Mouse (Mus musculus): ENCODE data around the gene Sap18b.
"Not testable (repeated sequence)": the region's sequence is repeated elsewhere in the genome, so short reads cannot be mapped to it uniquely, and the experiment has no call there.

The Sap18b gene

GRCm38 (mm10) chr8:95822096-95822495 lies 3.0 kb upstream of the Sap18b start:
- DNase-seq (ENCODE audit: low read depth, low spot score) = no peak

- no peak for DNase-seq (ENCODE audit: low read depth, low spot score)
Observed at GRCm38 (mm10) chr8:95822699-95823098, 2.4 kb upstream of the Sap18b start.

GRCm38 (mm10) chr8:95830144-95830543 lies 5.0 kb downstream of the Sap18b start:
- DNase-seq (ENCODE audit: low read depth, low spot score) = no peak

- peak; percentile 90 for DNase-seq (ENCODE audit: low read depth, low spot score)
Observed at GRCm38 (mm10) chr8:95832603-95833434, 7.7 kb downstream of the Sap18b start.

GRCm38 (mm10) chr8:95833435-95833984 lies 8.4 kb downstream of the Sap18b start:
- peak; percentile 44 for DNase-seq (ENCODE audit: low read depth, low spot score)

GRCm38 (mm10) chr8:95835891-95836290 lies 10.7 kb downstream of the Sap18b start:
- DNase-seq (ENCODE audit: low read depth, low spot score) = no peak

- no peak for DNase-seq (ENCODE audit: low read depth, low spot score)
Observed at GRCm38 (mm10) chr8:95837266-95837665, 12.1 kb downstream of the Sap18b start.

- DNase-seq (ENCODE audit: low read depth, low spot score) = no peak
Observed at GRCm38 (mm10) chr8:95839289-95839688, 14.1 kb downstream of the Sap18b start.

- no peak for DNase-seq (ENCODE audit: low read depth, low spot score)
Observed at GRCm38 (mm10) chr8:95841436-95841835, 16.3 kb downstream of the Sap18b start.

GRCm38 (mm10) chr8:95843968-95844367 lies 18.8 kb downstream of the Sap18b start:
- DNase-seq (ENCODE audit: low read depth, low spot score) = no peak

GRCm38 (mm10) chr8:95845026-95845425 lies 19.9 kb downstream of the Sap18b start:
- no peak for DNase-seq (ENCODE audit: low read depth, low spot score)

- DNase-seq (ENCODE audit: low read depth, low spot score) = no peak
Observed at GRCm38 (mm10) chr8:95848061-95848551, 23.0 kb downstream of the Sap18b start.

GRCm38 (mm10) chr8:95848734-95849464 lies 23.8 kb downstream of the Sap18b start:
- no peak for DNase-seq (ENCODE audit: low read depth, low spot score)

GRCm38 (mm10) chr8:95850326-95850725 lies 25.2 kb downstream of the Sap18b start:
- DNase-seq (ENCODE audit: low read depth, low spot score) = no peak

- DNase-seq (ENCODE audit: low read depth, low spot score) = no peak
Observed at GRCm38 (mm10) chr8:95852290-95852689, 27.1 kb downstream of the Sap18b start.

GRCm38 (mm10) chr8:95853102-95853843 lies 28.1 kb downstream of the Sap18b start, which contains the start of gene Slc38a7:
Gene Slc38a7 (minus strand): TSS chr8:95853539.
- peak; percentile 85 for DNase-seq (ENCODE audit: low read depth, low spot score)

- no peak for DNase-seq (ENCODE audit: low read depth, low spot score)
Observed at GRCm38 (mm10) chr8:95854174-95854573, 29.0 kb downstream of the Sap18b start.

GRCm38 (mm10) chr8:95863761-95864440 lies 38.8 kb downstream of the Sap18b start:
- DNase-seq (ENCODE audit: low read depth, low spot score) = not testable (repeated sequence)

- DNase-seq (ENCODE audit: low read depth, low spot score) = not testable (repeated sequence)
Observed at GRCm38 (mm10) chr8:95864851-95865250, 39.7 kb downstream of the Sap18b start.

- DNase-seq (ENCODE audit: low read depth, low spot score) = no peak
Observed at GRCm38 (mm10) chr8:95871690-95872089, 46.5 kb downstream of the Sap18b start.

GRCm38 (mm10) chr8:95875270-95875669 lies 50.1 kb downstream of the Sap18b start:
- no peak for DNase-seq (ENCODE audit: low read depth, low spot score)
